Mouse (Mus musculus): ENCODE data around the gene Nup210l.

DNA sequence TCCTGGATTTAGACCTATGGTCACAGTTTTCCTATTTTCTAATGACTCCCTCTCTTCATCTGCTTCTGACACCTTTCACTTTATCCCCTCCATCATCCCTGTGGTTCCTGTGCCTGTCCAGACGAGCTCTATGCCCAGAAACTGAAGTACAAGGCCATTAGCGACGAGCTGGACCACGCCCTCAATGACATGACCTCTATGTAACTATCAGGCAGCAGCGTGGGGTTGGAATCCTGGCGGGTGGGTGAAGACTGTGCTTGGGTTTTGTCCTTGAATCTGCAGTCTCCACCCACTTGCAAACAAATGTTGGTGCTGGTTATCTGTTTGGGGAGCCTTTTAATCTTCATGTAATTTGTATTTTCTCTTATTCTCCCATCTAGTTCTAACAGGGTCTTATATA lies 13.0 kb upstream of the Nup210l start:
- TF ChIP-seq CTCF (IDR thresholded peaks at IDR 0.05): no peak
- TF ChIP-seq EP300 (IDR thresholded peaks at IDR 0.05): no peak
